Mouse (Mus musculus): Measurements from ENCODE around the gene Hs1bp3. TPM values are rescaled to one million over a fixed set of nuclear protein-coding genes. Genes with fewer than 3 reads are reported as not detected.

Hs1bp3 gene
- polyA plus RNA-seq, 1 experiment from 2014 or later, result 15.3 TPM

- Histone ChIP-seq H3K27me3 (ENCODE audit: poor library complexity, severe bottlenecking) (peaks cover 87% of the 10 kb centered on the region), H3K9me3 (no peaks in the 10 kb centered on the region), H3K4me1 (peaks cover 39% of the 10 kb centered on the region), H3K27ac (no peak overlapping the region), H3K4me3 (no peak overlapping the region), H3K36me3 (replicated peaks) (no peaks in the 10 kb centered on the region)
- no peak for DNase-seq (ENCODE audit: extremely low spot score, low spot score)
- 87% methylated on average over 2 of the region's 2 CpGs for WGBS
Measured at GRCm38 (mm10) chr12:8296154-8296553, 17.1 kb upstream of the Hs1bp3 start.

DNA sequence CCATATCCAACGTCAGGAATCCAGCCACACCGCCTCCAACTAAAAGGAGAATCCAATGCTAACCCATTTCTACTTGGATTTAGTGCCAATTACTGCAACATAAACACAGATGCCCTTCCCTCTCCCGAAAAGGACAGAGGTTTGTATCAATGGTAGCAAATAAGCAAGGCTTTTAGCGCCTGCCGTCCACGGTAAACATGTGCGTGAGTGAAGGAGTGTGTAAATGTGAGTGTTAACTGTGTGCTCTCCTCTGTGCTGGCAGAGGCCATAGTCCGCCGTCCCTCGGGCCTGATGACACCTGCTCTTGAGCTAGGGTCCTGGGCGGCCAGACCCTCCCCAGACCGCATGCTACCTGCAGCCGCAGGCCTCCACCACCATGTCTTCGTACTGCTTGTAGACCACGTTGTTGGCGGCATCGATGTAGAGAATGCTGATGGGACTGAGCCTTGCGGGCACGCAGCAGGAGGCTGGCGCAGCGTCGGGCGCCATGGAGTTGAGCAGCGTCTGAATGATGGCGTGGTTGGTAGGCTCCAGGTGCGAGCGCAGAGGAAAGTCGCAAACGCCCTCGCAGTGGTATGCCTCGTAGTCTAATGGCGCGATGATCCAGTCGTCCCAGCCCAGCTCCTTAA lies 15.5 kb upstream of the Hs1bp3 start:
- DNase-seq (ENCODE audit: extremely low spot score, low spot score), result no peak
- Histone ChIP-seq H3K27me3 (ENCODE audit: poor library complexity, severe bottlenecking) (peaks cover 100% of the 10 kb centered on the region), H3K4me3 (peak overlapping the region; percentile 47), H3K27ac (no peak overlapping the region), H3K4me1 (peaks cover 42% of the 10 kb centered on the region), H3K36me3 (replicated peaks) (no peaks in the 10 kb centered on the region), H3K9me3 (no peaks in the 10 kb centered on the region)
- WGBS, result 7% methylated on average over 34 of the region's 34 CpGs

- Histone ChIP-seq H3K4me1 (peaks cover 42% of the 10 kb centered on the region), H3K27ac (no peak overlapping the region), H3K4me3 (peak overlapping the region; percentile 47), H3K27me3 (ENCODE audit: poor library complexity, severe bottlenecking) (peaks cover 100% of the 10 kb centered on the region), H3K36me3 (replicated peaks) (no peaks in the 10 kb centered on the region), H3K9me3 (no peaks in the 10 kb centered on the region)
- DNase-seq (ENCODE audit: extremely low spot score, low spot score), result no peak
- under 1% methylated on average over 83 of the region's 85 CpGs for whole genome bisulfite sequencing
Measured at GRCm38 (mm10) chr12:8298361-8299142, 14.7 kb upstream of the Hs1bp3 start.

- Histone ChIP-seq H3K27me3 (ENCODE audit: poor library complexity, severe bottlenecking) (peaks cover 100% of the 10 kb centered on the region), H3K27ac (no peak overlapping the region), H3K9me3 (no peaks in the 10 kb centered on the region), H3K4me1 (peaks cover 42% of the 10 kb centered on the region), H3K4me3 (peak overlapping the region; percentile 19; the same call in 1 of the 2 replicates), H3K36me3 (replicated peaks) (no peaks in the 10 kb centered on the region)
- no peak for DNase-seq (ENCODE audit: extremely low spot score, low spot score)
- 4% methylated on average over 34 of the region's 34 CpGs for whole genome bisulfite sequencing
Measured at GRCm38 (mm10) chr12:8299143-8300110, 13.8 kb upstream of the Hs1bp3 start.

DNA sequence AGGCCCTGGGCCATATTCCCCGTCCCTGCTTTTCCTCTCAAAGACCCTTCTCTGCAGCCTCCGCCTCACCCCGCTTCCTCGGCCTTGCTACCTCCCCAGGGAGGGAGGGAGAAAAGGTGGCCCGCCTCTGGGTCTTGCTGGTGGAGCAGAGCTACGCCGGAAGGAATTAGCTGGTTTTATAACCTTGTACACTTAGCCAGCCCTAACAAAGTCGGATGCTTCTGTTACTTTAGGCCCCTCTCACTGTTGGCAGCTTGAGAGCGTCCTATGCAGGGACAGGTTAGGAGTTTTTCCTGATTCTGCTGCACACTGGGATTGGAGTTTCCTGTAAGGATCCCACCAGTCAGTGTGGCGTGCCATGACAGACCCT lies 13.1 kb upstream of the Hs1bp3 start:
- H3K4me1 ChIP-seq, result peaks cover 42% of the 10 kb centered on the region
- DNase-seq (ENCODE audit: extremely low spot score, low spot score), result no peak
- 7% methylated on average over 10 of the region's 10 CpGs for WGBS
- no peaks in the 10 kb centered on the region for H3K36me3 ChIP-seq (replicated peaks)
- H3K27ac ChIP-seq, result no peak overlapping the region
- no peaks in the 10 kb centered on the region for H3K9me3 ChIP-seq
- H3K4me3 ChIP-seq, result peak overlapping the region; percentile 19; the same call in 1 of the 2 replicates
- H3K27me3 ChIP-seq (ENCODE audit: poor library complexity, severe bottlenecking), result peaks cover 100% of the 10 kb centered on the region

DNA sequence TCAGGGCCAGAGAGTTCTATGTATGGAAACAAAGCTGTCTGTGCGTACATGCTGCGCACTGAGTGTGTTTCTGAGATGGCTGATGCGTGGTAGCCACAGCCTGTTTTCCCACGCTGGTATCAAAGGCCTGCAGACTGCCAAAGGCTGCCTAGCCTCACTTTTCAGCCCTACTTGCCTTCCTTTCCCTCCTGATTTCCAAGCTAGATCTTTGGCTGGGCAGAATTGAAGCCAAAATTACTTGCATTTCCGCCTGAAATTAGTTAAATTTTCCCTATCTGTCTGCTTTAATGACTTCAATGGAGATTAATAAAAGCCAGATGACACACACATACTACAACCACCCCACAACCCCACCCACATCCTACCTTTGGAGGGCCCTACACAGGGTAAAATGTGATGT lies 12.7 kb upstream of the Hs1bp3 start:
- 9% methylated on average over 5 of the region's 5 CpGs for WGBS
- Histone ChIP-seq H3K4me3 (0 out of 2 replicates have a peak overlapping the region, but pooled peaks have one; percentile 54), H3K36me3 (replicated peaks) (no peaks in the 10 kb centered on the region), H3K27me3 (ENCODE audit: poor library complexity, severe bottlenecking) (peaks cover 100% of the 10 kb centered on the region), H3K9me3 (no peaks in the 10 kb centered on the region), H3K4me1 (peaks cover 42% of the 10 kb centered on the region), H3K27ac (no peak overlapping the region)
- DNase-seq (ENCODE audit: extremely low spot score, low spot score), result no peak

- Histone ChIP-seq H3K27me3 (ENCODE audit: poor library complexity, severe bottlenecking) (peaks cover 100% of the 10 kb centered on the region), H3K9me3 (no peaks in the 10 kb centered on the region), H3K4me1 (peaks cover 49% of the 10 kb centered on the region), H3K27ac (0 out of 2 replicates have a peak overlapping the region, but pooled peaks have one; percentile 16), H3K36me3 (replicated peaks) (no peaks in the 10 kb centered on the region), H3K4me3 (peak overlapping the region; percentile 54)
- WGBS, result 1% methylated on average over 46 of the region's 46 CpGs
- no peak for DNase-seq (ENCODE audit: extremely low spot score, low spot score)
Measured at GRCm38 (mm10) chr12:8301011-8301814, 12.0 kb upstream of the Hs1bp3 start.

- Histone ChIP-seq H3K27ac (0 out of 2 replicates have a peak within 1 kb of the TSS, but pooled peaks have one; percentile 16), H3K27me3 (ENCODE audit: poor library complexity, severe bottlenecking) (peaks cover 96% of the 10 kb centered on the region), H3K4me3 (peak within 1 kb of the TSS; percentile 54), H3K9me3 (no peaks in the 10 kb centered on the region), H3K4me1 (peaks cover 55% of the 10 kb centered on the region), H3K36me3 (replicated peaks) (no peaks in the 10 kb centered on the region)
- 1% methylated on average over 53 of the region's 53 CpGs for WGBS
- DNase-seq (ENCODE audit: extremely low spot score, low spot score), result no peak
Measured at GRCm38 (mm10) chr12:8301841-8302431, 11.3 kb upstream of the Hs1bp3 start, which contains the start of gene Gdf7. TSS of gene Gdf7 (minus strand) at chr12:8301954.

- H3K36me3 ChIP-seq (replicated peaks), result no peaks in the 10 kb centered on the region
- H3K27ac ChIP-seq, result no peak overlapping the region
- 37% methylated on average over 2 of the region's 2 CpGs for WGBS
- peaks cover 38% of the 10 kb centered on the region for H3K4me1 ChIP-seq
- H3K9me3 ChIP-seq, result no peaks in the 10 kb centered on the region
- no peak for DNase-seq (ENCODE audit: extremely low spot score, low spot score)
- no peak overlapping the region for H3K4me3 ChIP-seq
- peaks cover 78% of the 10 kb centered on the region for H3K27me3 ChIP-seq (ENCODE audit: poor library complexity, severe bottlenecking)
Measured at GRCm38 (mm10) chr12:8305258-8305657, 8.0 kb upstream of the Hs1bp3 start.

DNA sequence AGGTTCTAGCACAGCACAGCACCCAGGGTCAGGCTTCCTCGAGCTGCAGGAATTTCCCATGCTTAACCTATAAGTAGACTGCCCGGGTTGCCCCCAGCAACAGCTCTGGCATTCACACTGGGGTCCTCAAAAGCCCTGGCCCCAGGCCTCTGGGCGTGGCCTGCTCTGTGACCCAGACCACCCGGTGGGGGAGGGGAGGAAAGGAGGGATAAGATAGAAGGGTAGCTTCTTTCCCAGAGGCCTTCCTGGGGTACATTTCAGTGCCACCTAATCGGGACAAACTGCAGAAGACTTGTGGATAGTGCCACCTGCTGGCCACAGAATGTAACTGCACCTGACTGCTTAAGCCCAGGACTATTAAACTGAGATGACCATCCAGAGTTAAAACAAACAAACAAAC lies 6.8 kb upstream of the Hs1bp3 start:
- peaks cover 78% of the 10 kb centered on the region for H3K27me3 ChIP-seq (ENCODE audit: poor library complexity, severe bottlenecking)
- no peak overlapping the region for H3K27ac ChIP-seq
- peaks cover 41% of the 10 kb centered on the region for H3K4me1 ChIP-seq
- DNase-seq (ENCODE audit: extremely low spot score, low spot score), result peak; percentile 75
- 6% methylated on average over 5 of the region's 5 CpGs for WGBS
- H3K4me3 ChIP-seq, result no peak overlapping the region
- H3K9me3 ChIP-seq, result no peaks in the 10 kb centered on the region
- H3K36me3 ChIP-seq (replicated peaks), result no peaks in the 10 kb centered on the region

DNA sequence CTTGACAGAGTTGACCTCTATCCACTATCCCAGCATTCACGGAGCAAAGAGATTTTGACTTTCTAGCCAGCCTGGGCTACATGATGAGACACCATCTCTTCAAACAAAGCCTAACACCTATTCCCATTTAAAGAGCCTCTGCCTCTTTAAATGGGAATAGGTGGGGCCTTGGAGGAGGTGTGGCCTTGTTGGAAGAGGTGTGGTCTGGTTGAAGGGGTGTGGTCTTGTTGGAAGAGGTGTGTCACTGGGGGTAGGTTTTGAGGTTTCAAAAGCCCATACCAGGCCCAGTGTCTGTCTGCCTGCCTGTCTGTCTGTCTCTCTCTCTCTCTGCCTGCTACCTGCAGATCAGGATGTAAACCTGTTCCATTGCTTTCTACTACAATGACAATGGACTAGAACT lies 6.3 kb upstream of the Hs1bp3 start:
- Histone ChIP-seq H3K4me1 (peaks cover 38% of the 10 kb centered on the region), H3K27me3 (ENCODE audit: poor library complexity, severe bottlenecking) (peaks cover 78% of the 10 kb centered on the region), H3K4me3 (no peak overlapping the region), H3K9me3 (no peaks in the 10 kb centered on the region), H3K27ac (no peak overlapping the region), H3K36me3 (replicated peaks) (no peaks in the 10 kb centered on the region)
- WGBS, result 56% methylated on average over 1 of the region's 1 CpGs
- no peak for DNase-seq (ENCODE audit: extremely low spot score, low spot score)
